Mouse (Mus musculus) G1E (cell line): ENCODE results near the gene Inf2.

Experiments
- CTCF ChIP-seq: IDR thresholded peaks from 2 replicates; pipeline ENCODE4 v1.5.1; 2012; ENCODE audit warnings: low read depth, low read length, inconsistent platforms, mixed read lengths
- GATA1 ChIP-seq: IDR thresholded peaks from 2 replicates; pipeline ENCODE4 v1.6.1; 2012; ENCODE audit warnings: borderline replicate concordance, low read length, inconsistent platforms, mixed read lengths
- POLR2AphosphoS5 ChIP-seq: IDR thresholded peaks from 2 replicates; pipeline ENCODE4 v1.6.1; 2012; ENCODE audit warnings: low read depth, low read length, inconsistent platforms; ENCODE audit not compliant: insufficient replicate concordance

DNA sequence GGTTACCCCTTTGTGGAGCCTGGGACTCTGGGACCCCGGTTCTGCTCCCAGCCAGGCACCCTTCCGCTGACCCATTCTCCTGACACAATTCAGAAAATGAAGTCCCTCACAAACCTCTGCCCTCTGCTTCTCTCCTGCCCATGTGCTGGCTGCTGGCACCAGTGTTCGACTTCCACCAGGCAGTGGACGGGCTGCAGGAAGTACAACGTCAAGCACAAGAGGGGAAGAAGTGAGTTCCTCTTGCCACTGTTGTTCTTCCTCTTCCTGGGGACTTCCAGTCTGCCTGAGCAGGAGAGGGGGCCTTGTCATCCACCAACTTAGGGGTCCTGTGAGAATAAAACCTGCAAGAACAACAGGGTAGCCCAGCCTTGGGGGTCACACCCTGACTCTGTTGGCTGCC lies 44.3 kb downstream of the Inf2 start:
- TF ChIP-seq CTCF = no peak
- no peak for TF ChIP-seq GATA1
- TF ChIP-seq POLR2AphosphoS5 = no peak
